Mouse (Mus musculus): ENCODE data around the gene Flrt1.

- TF ChIP-seq CTCF (IDR thresholded peaks at IDR 0.05; ENCODE audit: insufficient read depth, low read depth, low read length) (no peak), POLR2A (IDR thresholded peaks at IDR 0.05; ENCODE audit: insufficient read depth, low read depth, low read length) (no peak)
Measured at GRCm38 (mm10) chr19:7125526-7126156, 20.1 kb upstream of the Flrt1 start.

Measured in olfactory bulb, adult 2 months (tissue).